Mouse (Mus musculus) cerebellum, postnatal 25 days (tissue): ENCODE data around the gene Mdfic.

ENCODE experiments used
- DNase-seq, 2 experiments: peaks; one replicate each; pipeline ENCODE4 v3.0.0; 2021; ENCODE audit warnings: mixed read lengths in 2 of 2

The Mdfic gene

GRCm38 (mm10) chr6:15793602-15794345 is 73.3 kb downstream of the Mdfic start:
- DNase-seq, result no peak

- DNase-seq, result no peak
Measured at GRCm38 (mm10) chr6:15794801-15795200, 74.3 kb downstream of the Mdfic start.

- no peak for DNase-seq
Measured at GRCm38 (mm10) chr6:15807382-15807781, 86.9 kb downstream of the Mdfic start.

DNA sequence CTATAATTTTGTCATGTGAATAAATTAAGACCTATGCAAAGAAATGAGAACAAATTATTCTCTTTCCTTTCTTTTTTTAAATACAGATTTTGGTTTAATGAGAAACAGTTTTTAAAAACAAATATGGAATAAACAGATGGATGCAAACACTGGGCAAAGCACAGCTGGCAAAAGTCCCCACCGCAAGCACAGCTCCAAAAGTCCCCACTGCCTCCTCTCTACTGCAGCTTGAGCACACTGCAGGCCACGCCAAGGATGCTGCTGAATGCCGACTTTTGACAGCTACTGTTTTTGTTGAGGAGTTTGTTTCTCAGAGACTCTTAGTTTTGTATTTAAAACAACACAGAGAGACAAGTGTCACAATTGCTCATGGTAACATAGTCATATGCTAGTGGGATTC is 104.8 kb downstream of the Mdfic start:
- no peak for DNase-seq

DNA sequence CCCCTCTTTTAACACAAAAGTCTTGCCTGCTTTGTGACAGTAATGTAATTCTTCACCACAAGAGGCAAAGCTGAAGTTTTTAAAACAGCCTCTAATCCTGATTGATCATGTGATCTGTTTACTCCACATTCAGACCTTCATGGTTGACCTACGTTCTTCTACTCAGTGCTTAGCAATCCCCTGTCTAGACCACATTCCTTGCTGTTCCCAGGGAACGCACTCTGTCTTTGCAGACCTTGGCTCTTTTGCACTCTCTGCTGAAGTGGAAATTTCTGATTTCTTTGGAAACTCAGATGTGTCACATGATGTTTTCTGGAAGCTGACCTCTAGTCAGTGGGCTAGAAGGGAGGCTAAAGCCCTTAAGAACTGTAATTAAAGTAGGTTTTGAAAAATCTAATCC is 109.4 kb downstream of the Mdfic start:
- DNase-seq, result no peak

GRCm38 (mm10) chr6:15830651-15831050 is 110.2 kb downstream of the Mdfic start:
- no peak for DNase-seq

- no peak for DNase-seq
Measured at GRCm38 (mm10) chr6:15837695-15838094, 117.2 kb downstream of the Mdfic start.

DNA sequence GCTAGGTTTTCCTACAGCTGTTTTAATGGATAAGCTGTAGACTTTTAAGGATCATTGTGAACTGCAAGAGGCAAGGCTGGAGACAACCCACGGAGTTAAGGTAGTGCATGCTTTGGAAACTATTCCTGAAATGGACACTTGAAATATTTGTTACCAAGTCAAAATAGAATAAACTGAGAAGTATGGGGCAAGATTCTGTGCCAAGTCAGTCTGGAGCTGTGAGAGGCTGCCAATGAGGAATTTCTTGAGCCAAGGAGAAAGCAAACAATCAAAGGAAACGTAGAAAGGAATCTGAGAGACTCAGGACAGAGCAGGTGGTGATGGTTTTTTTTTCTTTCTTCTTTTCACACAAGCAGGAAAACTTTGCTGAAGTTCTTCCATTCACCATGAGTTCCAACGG is 119.4 kb downstream of the Mdfic start:
- DNase-seq, result no peak

DNA sequence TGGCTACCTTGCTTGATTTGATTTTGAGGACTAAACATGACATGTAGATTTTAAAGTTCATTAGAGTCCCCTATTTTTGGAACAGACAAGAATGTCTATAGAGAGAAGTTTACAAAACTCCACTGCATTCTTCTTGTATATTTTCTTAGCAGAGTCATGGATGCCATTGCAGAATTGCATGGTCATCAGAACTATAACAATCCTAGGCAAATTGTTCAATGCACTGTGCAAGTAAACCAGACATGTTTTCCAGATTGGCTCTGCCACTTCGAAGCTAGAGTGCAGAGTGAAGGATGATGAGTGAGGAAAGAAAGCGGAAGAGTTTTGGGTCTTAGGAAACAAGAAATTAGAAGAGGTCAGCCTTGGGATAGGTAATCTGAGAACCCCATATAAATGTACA is 120.0 kb downstream of the Mdfic start:
- no peak for DNase-seq

GRCm38 (mm10) chr6:15841476-15842209 is 121.2 kb downstream of the Mdfic start:
- no peak for DNase-seq

DNA sequence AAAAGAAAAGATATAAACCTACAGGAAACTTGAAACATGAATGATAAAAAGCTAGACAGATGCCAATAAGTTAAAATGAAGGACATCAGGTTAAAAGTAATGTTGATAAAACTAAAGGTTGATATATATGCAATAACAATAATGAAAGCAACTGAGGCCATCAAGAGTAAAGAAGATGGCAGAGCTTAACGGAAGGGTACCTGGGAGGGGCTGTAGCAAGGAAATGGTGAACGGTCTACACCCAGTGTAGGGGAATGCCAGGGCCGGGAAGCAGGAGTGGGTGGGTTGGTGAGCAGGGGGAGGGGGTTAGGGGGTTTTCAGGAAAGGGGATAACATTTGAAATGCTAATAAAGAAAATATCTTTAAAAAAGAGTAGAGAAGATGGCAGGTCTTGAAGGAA is 122.8 kb downstream of the Mdfic start:
- DNase-seq, result no peak

DNA sequence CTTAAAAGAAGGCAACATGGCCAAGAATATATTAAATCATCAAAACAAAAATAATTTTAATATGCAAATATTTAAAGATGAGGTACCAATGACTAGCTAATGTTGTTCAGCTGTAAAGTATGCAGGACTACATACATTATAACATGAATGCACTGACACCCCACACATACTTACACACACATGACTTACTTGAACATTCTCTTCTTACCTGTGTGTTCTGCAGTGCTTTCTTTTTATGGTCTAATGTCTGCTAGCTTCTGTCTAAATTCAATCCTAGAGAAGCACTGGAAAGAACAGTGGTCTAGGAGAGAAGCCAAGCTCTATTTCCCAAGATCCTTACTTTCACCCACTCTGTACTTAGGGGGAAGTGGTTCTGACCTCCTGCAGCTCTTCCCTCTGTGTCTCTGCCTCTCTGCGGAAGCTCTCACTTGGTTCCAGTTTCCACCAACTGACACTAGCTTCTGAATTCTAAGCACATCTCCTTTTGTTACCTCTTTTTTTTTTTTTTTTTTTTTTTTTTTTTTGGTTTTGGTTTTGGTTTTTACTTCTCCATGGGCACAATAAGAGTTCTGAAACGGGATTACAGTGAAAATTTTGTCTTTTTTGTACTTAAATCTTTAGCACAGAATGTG is 125.4 kb downstream of the Mdfic start:
- no peak for DNase-seq
